Mouse (Mus musculus) cortical plate, adult 2 months (tissue): ENCODE measurements at regions not wholly inside any gene's neighbourhood (a gene's known extent, or its start where the extent isn't known, plus 50 kb on each side); places are given as distances from the start of the nearest gene placed in this dataset.

Experiments used
- CTCF ChIP-seq: fragments of 200-500 bp; IDR thresholded peaks from 2 replicates; pipeline ENCODE4 v1.5.1; 2011; ENCODE audit warnings: mild to moderate bottlenecking, control low read depth, low read length; ENCODE audit not compliant: insufficient read depth; ENCODE audit errors: extremely low read depth
- POLR2A ChIP-seq: fragments of 200-500 bp; IDR thresholded peaks from 2 replicates; pipeline ENCODE4 v1.6.1; 2011; ENCODE audit warnings: mild to moderate bottlenecking, low read length, control low read depth; ENCODE audit not compliant: insufficient read depth; ENCODE audit errors: extremely low read depth

GRCm38 (mm10) chr17:81270235-81270634, 171.3 kb upstream of the Gm11096 start:
- TF ChIP-seq CTCF (no peak), POLR2A (no peak)
